9 mouse cellular contexts compared by ENCODE assay signal in genomic region chr7:3601119-3601518, GRCm38 (mm10). TPM values are rescaled to one million over a fixed set of nuclear protein-coding genes. Genes with fewer than 3 reads are reported as not detected.
DNase-seq lines count a peak whose midpoint lies in the region; ATAC-seq lines count a peak whose summit lies in the region.
"Had no signal": no experiment of that assay in that cellular context is flagged by ENCODE, and none has a peak within 500 bp of the region (broad histone marks: within the 10 kb centered on the region; RNA-seq: fewer than 3 reads in every experiment).

No protein-coding gene starts in this region.

- H3K9ac ChIP-seq in stomach, embryonic 15.5 days: no peak overlapping the region
- H3K9ac ChIP-seq: embryonic facial prominence, embryonic 13.5 days had no signal

- peak; percentile 22; the same call in 1 of the 2 replicates for ATAC-seq in stomach, embryonic 15.5 days (ENCODE audit: insufficient read depth, low FRiP score, low read depth)

- no peak overlapping the region for H3K4me3 ChIP-seq in stomach, embryonic 15.5 days (replicated peaks)
- H3K4me3 ChIP-seq: embryonic facial prominence, embryonic 13.5 days had no signal

- no peaks in the 10 kb centered on the region for H3K27me3 ChIP-seq in stomach, embryonic 15.5 days (replicated peaks)
- H3K27me3 ChIP-seq: embryonic facial prominence, embryonic 13.5 days had no signal

- H3K4me2 ChIP-seq in stomach, embryonic 15.5 days: no peak overlapping the region
- H3K4me2 ChIP-seq: embryonic facial prominence, embryonic 13.5 days had no signal

- WGBS in stomach, embryonic 15.5 days: 14% methylated on average over 4 of the region's 4 CpGs

- H3K36me3 ChIP-seq in stomach, embryonic 15.5 days: no peaks in the 10 kb centered on the region
- H3K36me3 ChIP-seq: embryonic facial prominence, embryonic 13.5 days had no signal

- no peaks in the 10 kb centered on the region for H3K9me3 ChIP-seq in stomach, embryonic 15.5 days
- H3K9me3 ChIP-seq: embryonic facial prominence, embryonic 13.5 days had no signal

- no peak overlapping the region for H3K27ac ChIP-seq in stomach, embryonic 15.5 days
- H3K27ac ChIP-seq: embryonic facial prominence, embryonic 13.5 days had no signal

- peak; percentile 13 for DNase-seq in ovary, postnatal 10 days (ENCODE audit: low spot score)
- no peak for DNase-seq in ovary, adult 18-20 months (ENCODE audit: low spot score)
- peak; percentile 62 for DNase-seq in c-Kit-positive CD71-positive TER-119-negative erythroid progenitor cells, embryonic 14.5 days (ENCODE audit: low read depth)
- peak; percentile 17 to 50 for DNase-seq in frontal cortex, postnatal 10 days (ENCODE audit: low spot score in 2 of 2)
- DNase-seq in kidney, adult 8-10 months: peak; percentile 57 to 72
- DNase-seq in left cerebral cortex, postnatal 4 days: peak; percentile 57
- peak; percentile 86 for DNase-seq in naive thymus-derived CD4-positive, alpha-beta T cell, adult 2 months (ENCODE audit: low read depth)

- intact Hi-C loops in left cerebral cortex, postnatal 4 days (cut with DNase I): no loop called here

- no peaks in the 10 kb centered on the region for H3K4me1 ChIP-seq in stomach, embryonic 15.5 days
- H3K4me1 ChIP-seq: embryonic facial prominence, embryonic 13.5 days had no signal

RNA-seq across cellular contexts. Expression of gene Oscar, which starts 14.8 kb away (rescaled TPM):
- 1 to 10 TPM in 1 of 2 experiments, under 1 TPM in 1; 0.84 to 1.1 TPM for total RNA-seq in left cerebral cortex, postnatal 4 days (2021)
- polyA plus RNA-seq in stomach, embryonic 15.5 days (2015; fragmentation: Nextera tagmentation; extraction: Ambion mirVana): 0.06 and 0.26 TPM in 2 replicates

RNA-seq across cellular contexts. Expression of gene Ndufa3, which starts 16.1 kb away (rescaled TPM):
- 100 to 1,000 TPM; 370 to 397 TPM for total RNA-seq in left cerebral cortex, postnatal 4 days (2021)
- polyA plus RNA-seq in stomach, embryonic 15.5 days (2015; fragmentation: Nextera tagmentation; extraction: Ambion mirVana): 456 and 472 TPM in 2 replicates

RNA-seq across cellular contexts. Expression of gene Tfpt, which starts 28.6 kb away (rescaled TPM):
- total RNA-seq in left cerebral cortex, postnatal 4 days (2021): 10 to 100 TPM; 40.7 to 43.7 TPM
- 23.7 and 25.2 TPM in 2 replicates for polyA plus RNA-seq in stomach, embryonic 15.5 days (2015; fragmentation: Nextera tagmentation; extraction: Ambion mirVana)

RNA-seq across cellular contexts. Expression of gene Prpf31, which starts 28.7 kb away (rescaled TPM):
- 10 to 100 TPM; 58.0 to 58.2 TPM for total RNA-seq in left cerebral cortex, postnatal 4 days (2021)
- polyA plus RNA-seq in stomach, embryonic 15.5 days (2015; fragmentation: Nextera tagmentation; extraction: Ambion mirVana): 82.5 and 90.0 TPM in 2 replicates

RNA-seq across cellular contexts. Expression of gene Cnot3, which starts 43.9 kb away (rescaled TPM):
- total RNA-seq in left cerebral cortex, postnatal 4 days (2021): 10 to 100 TPM; 53.3 to 57.2 TPM
- 44.6 and 46.4 TPM in 2 replicates for polyA plus RNA-seq in stomach, embryonic 15.5 days (2015; fragmentation: Nextera tagmentation; extraction: Ambion mirVana)
